Mouse (Mus musculus): ENCODE measurements around the gene Slc30a1.

Slc30a1 gene

GRCm38 (mm10) chr1:191906571-191907430 is at the start of gene Slc30a1:
Gene Slc30a1 (plus strand): TSS chr1:191906767.
- peak; percentile 99 for DNase-seq

GRCm38 (mm10) chr1:191856886-191857651 is 49.5 kb upstream of the Slc30a1 start:
- DNase-seq: no peak

- no peak for DNase-seq
Measured at GRCm38 (mm10) chr1:191858136-191858535, 48.4 kb upstream of the Slc30a1 start.

DNA sequence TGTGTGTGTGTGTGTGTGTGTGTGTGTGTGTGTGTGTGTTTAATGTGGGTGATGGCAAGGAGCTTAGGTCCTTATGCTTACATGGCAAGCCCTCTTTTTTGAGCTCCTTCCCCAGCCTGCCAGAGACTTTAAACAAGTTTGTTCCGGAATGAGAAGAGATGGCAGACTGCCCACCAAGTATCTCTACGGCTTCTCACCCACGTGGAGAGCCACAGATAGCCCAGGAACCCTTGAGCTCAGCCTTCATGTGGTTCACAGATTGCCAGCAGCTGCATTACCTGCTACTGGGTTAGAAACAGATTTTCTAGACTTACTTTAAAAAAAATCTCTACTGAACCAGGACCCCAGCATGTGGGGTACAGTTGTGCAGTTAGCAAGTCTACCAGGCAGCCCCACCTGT is 46.7 kb upstream of the Slc30a1 start:
- no peak for DNase-seq

- DNase-seq: no peak
Measured at GRCm38 (mm10) chr1:191861247-191861646, 45.3 kb upstream of the Slc30a1 start.

GRCm38 (mm10) chr1:191863833-191864550 is 42.6 kb upstream of the Slc30a1 start:
- no peak for DNase-seq

- no peak for DNase-seq
Measured at GRCm38 (mm10) chr1:191864551-191865027, 42.0 kb upstream of the Slc30a1 start.

GRCm38 (mm10) chr1:191872076-191872710 is 34.4 kb upstream of the Slc30a1 start:
- no peak for DNase-seq

DNA sequence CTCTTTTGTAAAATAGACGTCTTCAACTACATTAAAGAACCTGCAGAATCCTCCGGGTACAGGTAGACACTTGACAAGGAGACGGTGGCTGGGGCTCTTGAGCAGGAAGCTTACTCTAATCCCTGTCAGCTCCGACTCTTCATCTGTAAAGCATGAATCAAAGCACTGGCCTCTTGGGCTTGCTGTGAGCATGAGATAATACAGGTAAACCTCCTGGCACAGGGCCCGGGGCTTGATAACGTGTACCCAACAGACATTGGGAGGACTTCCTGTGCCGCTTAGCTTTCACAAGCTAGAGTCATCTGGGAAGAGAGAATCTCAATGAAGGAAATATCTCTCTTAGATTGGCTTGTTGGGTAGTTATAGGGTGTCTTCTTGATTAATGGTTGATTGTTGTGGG is 31.6 kb upstream of the Slc30a1 start:
- DNase-seq: no peak

DNA sequence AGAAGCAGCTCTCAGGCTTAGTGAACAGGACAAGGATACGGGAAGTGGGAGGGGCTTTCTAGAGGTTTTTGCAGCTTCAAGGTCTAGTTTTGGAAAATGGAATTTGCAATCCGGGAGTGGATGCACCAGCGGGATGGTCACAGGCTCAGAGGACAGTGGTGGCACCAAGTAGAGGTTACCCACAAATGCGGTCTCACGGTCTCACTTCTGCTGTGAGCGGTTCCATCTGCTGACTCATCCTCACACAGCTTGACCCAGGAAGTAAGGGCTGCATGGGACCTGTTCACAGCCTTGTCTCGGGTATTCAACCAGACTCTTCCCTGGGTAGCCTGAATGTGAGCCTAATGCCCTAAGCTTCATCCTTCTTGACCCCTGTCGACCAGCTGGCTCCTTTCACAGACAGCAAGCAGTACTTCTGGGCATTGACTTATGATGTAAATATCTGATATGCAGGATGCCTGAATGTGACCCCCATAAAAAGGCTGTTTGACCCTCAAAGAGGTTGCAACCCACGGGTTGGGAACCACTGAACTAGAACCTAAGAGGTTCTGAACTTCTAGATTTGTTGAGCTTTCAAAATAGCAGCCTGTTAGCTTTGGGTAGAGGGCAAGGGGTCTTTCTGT is 30.8 kb upstream of the Slc30a1 start:
- peak; percentile 4 for DNase-seq

DNA sequence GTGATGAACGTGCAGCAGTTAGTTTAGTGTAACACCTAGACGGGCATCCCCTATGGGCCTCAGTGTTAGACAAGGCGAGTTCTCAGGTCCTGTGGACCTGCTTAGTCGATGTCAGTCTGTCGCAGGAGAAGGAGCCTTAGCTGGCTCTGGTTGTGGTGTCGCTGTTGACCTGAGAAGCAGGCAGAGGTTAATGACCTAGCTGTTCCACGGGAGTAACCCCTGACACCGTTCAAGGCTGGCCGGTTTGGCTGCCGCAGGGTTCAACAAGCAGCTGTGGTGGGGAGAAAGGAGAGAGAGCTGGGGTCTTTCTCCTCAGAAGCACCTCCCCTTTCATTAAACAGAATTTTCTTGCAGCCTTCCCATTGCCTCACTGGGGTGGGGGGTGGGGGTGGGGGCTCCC is 28.9 kb upstream of the Slc30a1 start:
- no peak for DNase-seq

DNA sequence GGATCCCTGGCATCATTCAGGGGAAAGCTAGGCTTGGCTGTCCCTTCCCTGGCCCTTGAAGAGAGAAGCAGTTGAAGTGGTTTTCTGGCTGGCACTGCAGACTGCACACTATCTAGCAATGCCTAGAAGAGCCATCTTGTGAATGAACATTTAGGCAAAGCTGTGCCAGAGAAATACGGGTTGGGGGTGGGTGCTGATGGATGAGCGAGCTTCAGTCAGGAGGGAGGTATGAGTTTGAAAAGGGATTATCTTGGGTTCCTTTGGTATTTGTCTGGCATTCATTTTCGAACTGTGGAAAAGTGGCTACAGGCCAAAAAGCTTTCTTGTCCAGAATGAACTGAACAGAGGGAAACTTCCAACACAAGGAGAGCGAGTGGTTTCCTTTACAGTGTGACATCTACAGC is 28.0 kb upstream of the Slc30a1 start:
- DNase-seq: no peak

DNA sequence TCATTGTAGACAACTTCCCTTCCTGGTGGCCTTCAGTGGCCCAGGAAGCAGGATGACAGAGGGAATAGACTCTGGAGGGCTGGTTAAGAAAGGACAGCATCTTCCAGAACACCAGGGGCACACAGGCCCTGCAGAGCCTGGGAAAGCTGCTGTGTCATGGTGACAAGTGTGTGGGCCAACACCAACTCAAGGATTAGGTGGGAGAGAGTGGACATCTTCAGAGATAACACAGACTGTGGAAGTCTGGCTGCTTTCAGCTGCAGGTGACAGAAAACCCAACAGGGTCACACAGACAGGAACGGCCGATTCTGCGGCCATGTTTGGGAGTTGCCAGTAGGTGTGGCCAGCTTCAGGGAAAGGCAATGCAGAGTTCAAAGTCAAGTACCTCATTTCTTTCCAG is 26.3 kb upstream of the Slc30a1 start:
- no peak for DNase-seq

- no peak for DNase-seq
Measured at GRCm38 (mm10) chr1:191880921-191881609, 25.5 kb upstream of the Slc30a1 start.

DNA sequence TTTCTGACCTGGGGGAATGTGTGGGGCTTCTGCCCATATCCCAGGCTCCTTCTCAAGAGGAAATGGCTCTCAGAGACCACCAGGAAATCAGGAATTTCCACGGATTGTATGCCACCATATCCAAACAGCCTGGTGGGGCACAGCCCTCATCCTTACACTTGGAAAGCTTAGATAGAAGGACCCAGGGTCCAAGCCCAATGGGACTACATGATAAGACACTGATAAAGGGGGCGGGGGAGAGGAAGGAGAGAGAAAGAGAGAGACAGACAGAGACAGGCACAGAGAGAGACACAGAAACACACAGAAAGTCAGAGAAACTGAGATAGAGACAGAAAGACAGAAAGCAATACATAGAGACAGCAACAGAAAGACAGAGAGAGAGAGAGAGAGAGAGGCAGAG is 24.9 kb upstream of the Slc30a1 start:
- DNase-seq: no peak

- no peak for DNase-seq
Measured at GRCm38 (mm10) chr1:191882474-191883206, 23.9 kb upstream of the Slc30a1 start.

- DNase-seq: no peak
Measured at GRCm38 (mm10) chr1:191883654-191884053, 22.9 kb upstream of the Slc30a1 start.

DNA sequence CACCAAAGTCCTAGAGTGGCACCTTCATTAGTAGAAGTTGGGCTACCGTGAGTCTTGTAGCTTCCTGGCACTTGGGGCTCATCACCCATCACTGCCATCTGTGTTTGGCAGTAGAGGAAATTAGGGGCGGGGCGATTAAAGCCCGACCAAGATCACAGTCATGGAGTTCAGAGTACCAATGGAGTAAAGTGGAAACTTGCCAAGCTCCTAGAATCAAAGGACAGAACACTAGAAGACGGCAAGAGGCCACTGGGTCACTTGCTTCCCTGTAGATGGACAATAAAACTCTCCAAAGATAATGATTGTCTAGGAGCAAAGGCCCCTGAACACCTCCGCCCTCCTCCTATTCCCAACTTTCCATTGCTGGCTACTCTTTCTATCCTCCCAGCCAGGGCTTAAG is 14.7 kb upstream of the Slc30a1 start:
- DNase-seq: no peak

- no peak for DNase-seq
Measured at GRCm38 (mm10) chr1:191894386-191894785, 12.2 kb upstream of the Slc30a1 start.

DNA sequence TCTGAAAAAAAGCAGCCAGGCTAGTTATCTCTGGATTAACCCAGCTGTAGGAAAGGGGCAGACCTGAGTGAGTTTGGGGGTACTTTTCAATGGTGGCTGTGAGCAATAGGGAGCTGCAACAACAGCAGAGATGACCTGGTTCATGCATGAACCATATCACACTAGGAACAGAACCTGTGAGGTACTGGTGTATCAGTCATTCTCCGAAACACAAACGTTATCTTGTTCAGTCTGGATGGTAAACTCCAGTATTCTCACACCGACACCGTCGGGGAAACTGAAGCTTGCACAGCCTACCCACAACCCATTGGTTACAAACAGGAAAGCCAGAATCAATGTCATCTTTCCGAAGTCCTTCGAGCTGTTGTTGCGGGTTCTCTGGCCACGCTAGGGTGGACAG is 11.7 kb upstream of the Slc30a1 start:
- DNase-seq: no peak

Measured in thymus, postnatal 25 days (tissue).